Mouse (Mus musculus) G1E (cell line): ENCODE measurements at regions not wholly inside any gene's neighbourhood (a gene's known extent, or its start where the extent isn't known, plus 50 kb on each side); places are given as distances from the start of the nearest gene placed in this dataset.

Experiments
- CTCF ChIP-seq: IDR thresholded peaks from 2 replicates; pipeline ENCODE4 v1.5.1; 2012; ENCODE audit warnings: low read depth, low read length, inconsistent platforms, mixed read lengths
- GATA1 ChIP-seq: IDR thresholded peaks from 2 replicates; pipeline ENCODE4 v1.6.1; 2012; ENCODE audit warnings: borderline replicate concordance, low read length, inconsistent platforms, mixed read lengths
- POLR2AphosphoS5 ChIP-seq: IDR thresholded peaks from 2 replicates; pipeline ENCODE4 v1.6.1; 2012; ENCODE audit warnings: low read depth, low read length, inconsistent platforms; ENCODE audit not compliant: insufficient replicate concordance
- TAL1 ChIP-seq: conservative IDR thresholded peaks from 2 replicates; pipeline ENCODE4 v1.6.1; 2012; ENCODE audit warnings: low read depth, low read length, inconsistent platforms, mixed read lengths

DNA sequence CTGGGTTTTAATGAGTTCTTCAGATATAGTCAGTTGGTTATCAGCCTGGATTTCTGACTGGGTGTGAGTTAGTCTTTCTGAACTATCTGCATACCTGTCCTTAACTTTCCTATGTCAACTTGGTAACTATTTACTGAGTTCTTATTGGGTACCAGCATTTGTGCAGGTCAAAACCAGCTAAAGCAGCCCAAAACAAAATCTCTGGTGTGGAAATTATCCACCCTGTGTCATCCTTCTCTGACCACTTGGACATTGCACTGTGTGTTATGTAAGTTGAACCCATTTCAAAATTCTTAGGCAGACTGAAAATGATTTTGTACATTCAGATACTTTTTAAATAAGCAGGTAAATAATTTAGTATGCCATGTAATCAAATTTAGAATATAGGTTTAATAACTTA lies 232.7 kb downstream of the Lmo4 start:
- no peak for TF ChIP-seq GATA1
- no peak for TF ChIP-seq CTCF
- no peak for TF ChIP-seq TAL1
- TF ChIP-seq POLR2AphosphoS5, result no peak
